Mouse (Mus musculus): Measurements from ENCODE around the gene Galnt10. TPM values are rescaled to one million over a fixed set of nuclear protein-coding genes. Genes with fewer than 3 reads are reported as not detected.

The Galnt10 gene
- total RNA-seq, 2 experiments from 2014 or later: 9.4 to 9.9 TPM

GRCm38 (mm10) chr11:57657370-57658072 lies 12.3 kb downstream of the Galnt10 start:
- DNase-seq (ENCODE audit: low spot score in 2 of 2): no peak

DNA sequence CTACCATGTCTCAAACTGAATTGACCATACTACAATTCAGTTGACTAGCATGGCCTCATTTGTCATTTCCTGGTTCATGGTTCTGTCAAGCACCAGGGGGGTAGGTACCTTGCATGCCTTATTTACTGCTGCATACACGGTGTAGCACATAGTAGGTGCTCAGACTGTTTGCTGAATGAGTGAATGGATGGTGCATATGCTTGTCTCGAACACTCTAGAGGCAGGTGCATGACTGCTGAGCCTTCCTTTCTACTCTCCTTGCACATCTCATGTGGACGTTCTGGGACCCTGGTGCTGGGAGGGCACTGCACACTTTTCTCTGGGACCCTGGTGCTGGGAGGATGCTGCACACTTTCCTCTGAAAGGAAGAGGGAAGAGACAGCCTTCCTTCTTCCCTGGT lies 13.0 kb downstream of the Galnt10 start:
- DNase-seq (ENCODE audit: low spot score in 2 of 2): no peak

GRCm38 (mm10) chr11:57658751-57659150 lies 13.5 kb downstream of the Galnt10 start:
- DNase-seq (ENCODE audit: low spot score in 2 of 2): no peak

DNA sequence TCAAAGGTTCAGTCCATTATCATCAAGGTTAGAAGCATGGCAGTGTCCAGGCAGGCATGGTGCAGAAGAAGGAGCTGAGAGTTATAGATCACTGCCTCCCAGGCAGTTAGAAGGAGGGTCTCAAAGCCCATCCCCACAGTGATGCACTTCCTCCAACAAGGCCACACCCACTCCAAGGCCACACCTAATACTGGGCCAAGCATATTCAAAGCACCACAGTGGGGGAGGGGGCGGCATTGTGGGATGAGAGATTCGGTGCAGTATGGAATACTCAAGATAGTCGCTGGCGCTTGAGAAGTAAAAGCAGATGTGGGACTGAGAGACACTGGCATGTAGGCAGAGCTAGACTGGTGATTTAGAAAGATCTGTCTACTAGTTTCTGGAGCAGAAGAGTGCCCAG lies 14.9 kb downstream of the Galnt10 start:
- no peak for DNase-seq (ENCODE audit: low spot score in 2 of 2)

- DNase-seq (ENCODE audit: low spot score in 2 of 2): no peak
Measured at GRCm38 (mm10) chr11:57660814-57661213, 15.6 kb downstream of the Galnt10 start.

- no peak for DNase-seq (ENCODE audit: low spot score in 2 of 2)
Measured at GRCm38 (mm10) chr11:57661492-57662229, 16.4 kb downstream of the Galnt10 start.

DNA sequence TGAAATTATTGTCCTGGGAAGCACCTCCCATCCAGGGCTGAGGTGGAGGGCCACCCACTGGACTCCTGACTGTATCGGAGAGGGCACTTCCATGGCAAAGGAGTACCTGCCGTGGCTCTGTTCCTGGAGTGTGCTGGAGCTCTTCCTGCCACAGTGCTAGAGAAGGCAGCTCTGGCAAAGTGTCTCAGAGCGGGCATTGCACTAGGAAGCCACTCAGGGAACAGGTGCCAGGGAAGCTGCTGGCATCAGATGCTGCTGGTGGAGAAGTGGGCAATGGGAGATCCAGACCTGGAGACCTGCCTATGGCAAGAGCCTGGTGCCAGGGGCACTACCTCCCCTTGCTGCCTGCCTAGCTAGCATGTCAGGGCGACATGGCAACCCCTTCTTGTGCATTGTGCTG lies 17.0 kb downstream of the Galnt10 start:
- no peak for DNase-seq (ENCODE audit: low spot score in 2 of 2)

- no peak for DNase-seq (ENCODE audit: low spot score in 2 of 2)
Measured at GRCm38 (mm10) chr11:57663271-57663670, 18.0 kb downstream of the Galnt10 start.

- no peak for DNase-seq (ENCODE audit: low spot score in 2 of 2)
Measured at GRCm38 (mm10) chr11:57664741-57665140, 19.5 kb downstream of the Galnt10 start.

DNA sequence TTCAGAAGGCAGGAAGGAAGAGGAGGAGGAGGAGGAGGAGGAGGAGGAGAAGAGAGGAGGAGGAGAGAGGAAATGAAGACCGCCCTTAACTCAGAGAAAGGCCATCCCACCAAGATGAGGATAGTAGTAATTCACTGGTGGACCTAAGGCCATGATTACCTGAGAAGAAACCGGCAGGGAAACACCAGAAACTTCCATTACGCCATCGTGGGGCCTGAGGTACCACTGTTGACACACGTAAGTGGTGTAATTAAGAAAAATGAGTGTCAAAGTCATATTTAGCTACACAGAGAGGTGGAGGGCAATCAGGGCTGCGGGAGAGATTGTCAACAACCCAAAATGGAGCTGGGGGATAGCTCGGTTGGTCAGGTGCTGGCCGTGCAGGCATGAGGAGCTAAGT lies 23.0 kb downstream of the Galnt10 start:
- no peak for DNase-seq (ENCODE audit: low spot score in 2 of 2)

DNA sequence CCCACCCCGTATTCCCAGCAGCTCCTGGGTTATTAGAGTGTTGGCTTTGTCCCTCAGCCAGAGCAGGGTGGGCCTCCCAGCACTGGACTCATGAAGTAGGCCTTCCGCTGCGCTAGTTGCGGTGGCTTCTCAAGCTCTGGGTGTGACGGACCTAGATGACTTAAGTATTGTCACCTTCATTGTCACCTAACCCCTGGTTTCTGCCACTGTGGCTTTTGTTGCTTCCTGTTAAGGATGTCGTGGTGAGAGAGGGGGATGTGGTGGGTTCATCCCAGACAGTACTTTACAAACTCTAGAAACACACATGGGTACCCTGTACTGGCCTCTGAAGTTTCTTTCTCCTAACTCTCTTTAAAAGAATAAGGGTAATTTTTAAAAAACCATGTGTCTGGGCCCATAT lies 24.3 kb downstream of the Galnt10 start:
- DNase-seq (ENCODE audit: low spot score in 2 of 2): no peak

DNA sequence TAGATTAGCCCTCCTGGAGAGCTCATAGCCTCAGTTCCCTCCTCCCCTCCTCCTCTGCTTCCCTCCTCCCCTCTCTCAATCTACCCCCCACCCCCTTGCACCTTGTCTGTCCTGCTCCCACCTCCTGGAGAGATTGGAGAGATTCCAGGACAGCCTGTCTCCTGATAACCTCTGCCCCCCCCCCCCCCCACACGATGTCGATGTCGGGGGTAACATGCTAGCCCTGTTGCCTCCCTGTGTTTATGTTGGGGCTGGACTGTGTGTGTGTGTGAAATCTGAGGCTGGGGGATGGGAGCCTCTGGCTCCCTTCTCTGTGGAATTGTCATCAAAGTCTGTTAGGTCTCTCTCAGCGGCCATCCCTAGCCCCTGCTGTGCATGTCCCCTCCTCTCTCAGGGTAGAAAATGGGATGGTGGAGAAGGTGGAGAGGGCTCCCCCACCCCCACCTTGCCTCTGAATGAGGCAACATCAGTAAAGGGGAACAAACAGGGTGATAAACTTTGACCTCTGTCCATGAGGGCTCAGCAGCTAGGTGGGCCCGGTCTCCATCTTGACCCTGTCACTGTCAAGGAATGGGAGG lies 26.0 kb downstream of the Galnt10 start:
- DNase-seq (ENCODE audit: low spot score in 2 of 2): no peak

DNA sequence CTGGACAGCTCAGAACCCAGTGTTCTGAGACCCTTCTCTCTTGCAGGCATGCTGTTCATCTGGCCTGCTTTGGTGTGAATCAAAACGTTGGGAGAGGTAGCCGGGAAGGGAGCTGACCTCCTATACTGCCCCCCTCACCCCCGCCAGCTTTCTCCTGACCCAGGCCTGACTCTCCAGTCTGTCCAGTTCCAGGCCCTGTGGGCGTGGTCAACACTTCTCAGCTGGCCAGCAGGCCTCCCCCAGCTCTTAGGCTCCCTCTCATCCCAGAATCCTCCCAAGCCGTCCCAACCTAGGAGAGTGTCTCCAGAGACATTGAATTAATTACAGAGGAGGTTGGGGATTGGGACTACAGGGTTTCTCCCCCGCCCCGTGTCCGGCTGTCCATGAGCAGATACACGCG lies 26.6 kb downstream of the Galnt10 start:
- no peak for DNase-seq (ENCODE audit: low spot score in 2 of 2)

DNA sequence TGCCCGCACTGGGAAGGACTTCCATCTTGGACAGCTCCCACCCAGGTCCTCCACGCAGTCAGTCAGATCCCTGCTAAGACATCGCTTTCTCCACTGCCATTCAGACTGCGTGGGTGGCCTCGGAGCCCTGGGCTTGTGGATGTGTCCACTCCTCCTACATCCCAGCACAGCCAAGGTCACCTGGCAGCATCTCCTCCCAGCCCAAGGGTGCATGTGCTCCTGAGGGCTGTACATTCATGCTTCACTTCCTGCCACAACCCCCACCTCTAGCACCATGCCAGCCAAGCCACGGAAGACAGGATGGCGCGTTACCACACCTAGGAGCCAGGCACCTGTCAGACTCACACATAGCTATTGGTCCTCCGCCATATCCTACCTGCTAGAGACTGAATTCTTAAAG lies 27.8 kb downstream of the Galnt10 start:
- DNase-seq (ENCODE audit: low spot score in 2 of 2): no peak

DNA sequence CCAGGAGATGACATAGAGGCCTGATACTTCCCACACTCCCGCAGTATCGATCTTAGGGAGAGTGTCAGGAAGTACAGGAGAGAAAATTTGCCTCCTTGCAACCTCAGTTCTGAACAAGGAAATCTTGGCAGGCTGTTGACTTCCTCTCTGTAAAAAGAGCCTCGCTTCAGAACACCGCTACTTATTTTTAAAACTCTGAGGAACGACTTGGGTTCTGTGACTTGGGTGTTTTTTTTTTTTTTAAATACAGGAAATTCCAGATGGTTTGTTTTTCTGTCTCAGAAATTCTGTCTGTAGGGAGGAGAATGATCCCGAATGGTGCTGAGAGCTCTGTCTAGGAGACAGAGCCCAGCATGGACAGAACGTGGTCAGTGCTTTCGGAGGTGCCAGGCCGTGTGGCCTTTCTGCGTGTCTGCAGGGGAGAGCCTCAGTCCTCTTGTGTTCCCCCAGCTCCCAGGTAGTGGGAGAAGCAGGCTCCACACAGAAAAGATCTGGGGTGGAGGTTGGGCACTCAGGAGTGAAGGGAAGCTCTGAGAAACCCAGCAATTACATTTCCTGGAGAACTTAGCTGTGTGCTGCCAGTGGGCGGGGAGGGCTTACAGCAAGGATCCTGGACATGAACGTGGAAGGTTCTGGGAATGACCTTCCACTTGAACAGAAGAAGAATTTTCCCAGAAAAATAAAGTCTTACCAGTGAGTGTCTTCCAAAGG lies 28.9 kb downstream of the Galnt10 start:
- DNase-seq (ENCODE audit: low spot score in 2 of 2): no peak

DNA sequence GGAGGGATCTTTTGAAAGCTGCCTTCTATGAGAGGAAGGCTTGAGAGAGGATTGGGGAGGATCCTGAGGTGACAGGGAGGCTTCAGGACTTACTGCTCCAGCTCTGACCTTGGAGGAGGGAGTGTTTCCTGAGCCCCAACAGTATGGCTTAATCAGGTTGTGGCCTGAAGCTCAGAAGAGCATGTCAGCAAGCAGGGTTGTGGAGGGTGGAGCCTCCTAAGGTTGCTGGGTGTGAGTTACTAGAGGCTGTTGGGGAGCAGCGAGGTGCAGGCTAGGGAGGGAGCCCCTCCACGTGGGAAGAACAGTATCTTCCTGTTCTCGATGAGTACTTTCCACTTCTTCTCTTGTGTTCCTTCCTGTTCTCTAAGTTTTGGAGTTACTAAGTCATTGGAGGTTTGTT lies 32.0 kb downstream of the Galnt10 start:
- DNase-seq (ENCODE audit: low spot score in 2 of 2): no peak

- DNase-seq (ENCODE audit: low spot score in 2 of 2): no peak
Measured at GRCm38 (mm10) chr11:57682589-57682988, 37.3 kb downstream of the Galnt10 start.

GRCm38 (mm10) chr11:57683125-57683524 lies 37.9 kb downstream of the Galnt10 start:
- DNase-seq (ENCODE audit: low spot score in 2 of 2): no peak

DNA sequence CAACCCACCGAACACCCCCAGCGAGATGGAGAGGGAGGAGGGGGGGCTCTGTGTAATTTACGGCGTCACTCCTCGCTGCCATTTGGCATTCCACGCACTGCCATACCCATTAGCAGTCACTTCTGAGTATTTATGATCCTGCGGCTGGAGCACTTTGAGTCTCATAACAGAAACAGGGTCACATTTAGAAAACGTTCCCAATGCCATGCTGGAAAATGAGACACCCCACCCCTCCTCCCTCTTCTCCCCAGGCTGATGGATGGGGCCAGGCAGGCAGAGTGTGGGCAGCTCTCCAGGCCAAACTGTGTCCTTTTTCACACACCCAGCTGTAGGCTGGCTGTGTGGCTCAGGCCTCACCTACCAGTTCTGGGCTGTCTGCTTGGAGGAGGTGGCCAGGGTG lies 38.7 kb downstream of the Galnt10 start:
- no peak for DNase-seq (ENCODE audit: low spot score in 2 of 2)

DNA sequence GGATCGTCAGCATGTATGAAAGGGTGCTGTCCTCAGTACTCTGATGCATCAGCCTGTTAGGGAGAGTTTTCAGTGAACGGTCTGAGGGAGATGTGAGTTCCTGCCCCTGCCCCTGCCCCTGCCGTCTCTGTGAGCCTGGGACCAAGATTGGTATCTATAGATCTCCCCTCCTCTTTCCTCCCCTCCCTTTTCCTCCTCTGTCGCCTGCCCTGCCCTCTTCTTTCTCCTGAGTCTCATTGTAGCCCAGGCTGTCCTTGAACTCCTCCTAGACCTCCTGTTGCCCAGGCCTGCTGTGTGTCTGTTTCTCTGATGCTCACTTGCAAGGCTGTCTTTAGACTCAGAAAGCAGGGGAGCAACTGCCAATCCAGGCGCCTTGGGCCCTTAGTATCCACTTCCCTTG lies 39.6 kb downstream of the Galnt10 start:
- DNase-seq (ENCODE audit: low spot score in 2 of 2): no peak

DNA sequence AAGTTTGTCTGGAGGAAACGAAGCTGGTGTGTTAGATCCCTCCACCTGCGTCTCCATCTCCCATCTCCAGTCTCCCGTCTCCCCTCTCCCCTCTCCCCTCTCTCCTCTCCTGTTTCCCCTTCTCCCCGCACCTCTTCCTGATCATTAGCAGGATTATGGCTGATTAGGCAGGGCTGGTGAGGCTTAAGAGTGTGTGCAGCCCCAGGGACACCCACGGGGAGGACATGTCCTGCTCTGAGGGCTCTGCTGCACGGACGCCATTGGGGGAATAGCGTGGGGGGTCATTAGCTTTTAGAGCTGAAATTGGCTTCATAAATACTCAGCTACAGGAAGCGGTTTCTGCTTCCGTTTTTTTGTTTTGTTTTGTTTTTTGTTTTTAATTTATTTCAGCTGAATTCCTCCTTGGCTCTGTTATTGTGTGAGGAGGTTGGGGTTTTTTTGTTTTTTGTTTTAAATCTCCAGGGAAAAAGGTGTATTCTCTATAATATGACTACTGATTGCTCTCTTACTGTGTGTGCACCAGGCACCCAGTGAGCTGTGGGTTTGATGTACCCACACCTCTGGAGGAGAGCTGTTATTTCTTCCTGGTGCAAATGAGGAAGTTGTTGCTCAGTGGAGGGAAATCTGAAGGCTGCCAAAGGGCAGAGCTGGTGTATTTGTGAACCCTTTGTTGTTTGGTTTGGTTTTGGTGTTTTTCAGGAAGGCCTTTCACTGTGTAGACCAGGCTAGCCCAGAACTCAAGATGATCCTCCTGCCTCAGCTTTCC lies 40.6 kb downstream of the Galnt10 start:
- DNase-seq (ENCODE audit: low spot score in 2 of 2): no peak

Data from layer of hippocampus, postnatal 14 days (tissue).